Mouse (Mus musculus): Measurements from ENCODE around the gene Itga10.

GRCm38 (mm10) chr3:96666916-96667315, 21.5 kb downstream of the Itga10 start:
- TF ChIP-seq POLR2A (IDR thresholded peaks at IDR 0.05; ENCODE audit: borderline replicate concordance, low read depth, low read length) (no peak), CTCF (IDR thresholded peaks at IDR 0.05; ENCODE audit: low read depth, low read length) (no peak)

Measured in bone marrow macrophage, adult 2 months (primary cell).